Mouse (Mus musculus): ENCODE data around the gene Sik2. TPM values are rescaled to one million over a fixed set of nuclear protein-coding genes. Genes with fewer than 3 reads are reported as not detected.

Gene Sik2
- total RNA-seq, 2 experiments from 2014 or later, result 45.9 to 57.5 TPM

DNA sequence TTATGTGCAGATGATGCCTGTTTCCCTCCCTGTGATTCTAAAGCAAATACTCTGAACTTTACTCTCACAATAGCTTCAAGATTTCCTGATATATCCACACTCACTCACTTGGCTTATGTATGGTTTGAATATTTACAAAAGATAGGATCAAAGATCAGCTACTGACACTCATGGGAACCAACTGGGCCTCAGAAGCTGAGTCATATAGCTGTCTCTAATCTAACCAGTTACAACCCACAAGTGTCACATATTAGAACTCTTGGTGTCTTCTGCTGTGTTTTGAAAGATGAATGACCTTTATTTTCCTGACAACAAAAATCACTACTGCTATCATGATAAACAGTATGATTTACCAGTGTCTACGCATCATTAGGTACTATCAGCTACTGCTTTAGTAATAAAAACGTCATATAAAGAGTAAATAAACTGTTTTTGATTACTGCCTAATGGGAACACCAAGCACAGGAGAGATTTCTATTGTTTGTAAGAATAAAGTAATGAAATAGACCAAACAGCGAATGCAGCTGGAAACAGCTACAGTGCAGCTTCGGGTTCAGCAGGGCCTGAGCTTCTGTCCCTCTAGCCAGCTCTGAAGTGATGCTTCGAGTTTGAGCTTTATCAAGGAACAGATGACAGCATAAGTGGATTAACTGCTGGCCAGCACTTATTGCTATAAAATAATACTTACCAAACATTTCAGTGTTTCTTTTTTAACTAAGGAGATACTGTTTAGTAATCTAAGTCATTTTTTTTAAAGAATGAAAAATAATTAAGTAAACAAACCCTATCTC lies 86.3 kb downstream of the Sik2 start:
- DNase-seq (ENCODE audit: low spot score in 2 of 2), result no peak
- intact Hi-C loops (cut with DNase I), result no loop called here

DNA sequence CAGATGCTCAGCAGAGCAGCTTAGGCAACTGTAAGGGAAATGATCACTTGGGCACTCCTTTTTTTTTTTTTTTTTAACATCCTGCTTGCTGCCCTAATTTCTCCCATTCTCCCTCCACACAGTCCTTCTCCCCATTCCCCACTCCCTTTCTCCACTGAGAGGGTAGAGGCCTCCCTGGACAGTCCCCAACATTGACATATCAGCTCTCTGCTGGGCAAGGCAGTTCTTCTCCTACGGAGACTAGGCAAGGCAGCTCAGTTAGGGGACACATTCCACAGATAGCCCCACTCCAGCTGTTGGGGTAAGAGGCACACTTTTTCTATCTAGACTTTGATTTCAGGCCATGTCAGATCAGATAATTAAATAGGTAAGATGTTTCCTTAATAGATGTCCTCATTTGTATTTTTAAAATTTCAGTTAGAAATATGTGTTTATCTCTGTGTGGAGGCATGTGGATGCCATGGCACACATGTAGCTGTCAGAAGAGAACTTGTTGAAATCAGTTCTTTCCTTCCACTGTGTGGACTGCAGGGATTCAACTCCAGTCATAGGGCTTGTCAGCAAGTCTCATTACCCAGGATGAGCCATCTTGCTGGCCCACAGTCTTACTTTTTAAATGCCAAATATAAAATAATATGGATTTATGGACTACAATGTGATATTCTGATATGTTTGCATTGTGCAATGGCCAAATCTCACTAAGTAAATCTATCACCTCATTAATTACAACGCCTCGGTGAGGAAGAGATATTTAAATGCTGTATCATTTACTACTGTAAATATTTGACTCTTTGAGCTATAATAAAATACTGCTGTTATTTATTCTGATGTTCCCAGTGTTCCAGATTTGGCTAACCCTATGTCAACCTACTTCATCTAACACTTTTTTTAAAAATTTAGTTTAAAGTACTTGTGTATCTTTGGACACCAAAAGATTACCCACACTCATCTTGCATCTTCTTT lies 87.7 kb downstream of the Sik2 start:
- no peak for DNase-seq (ENCODE audit: low spot score in 2 of 2)
- intact Hi-C loops (cut with DNase I), result no loop called here

DNA sequence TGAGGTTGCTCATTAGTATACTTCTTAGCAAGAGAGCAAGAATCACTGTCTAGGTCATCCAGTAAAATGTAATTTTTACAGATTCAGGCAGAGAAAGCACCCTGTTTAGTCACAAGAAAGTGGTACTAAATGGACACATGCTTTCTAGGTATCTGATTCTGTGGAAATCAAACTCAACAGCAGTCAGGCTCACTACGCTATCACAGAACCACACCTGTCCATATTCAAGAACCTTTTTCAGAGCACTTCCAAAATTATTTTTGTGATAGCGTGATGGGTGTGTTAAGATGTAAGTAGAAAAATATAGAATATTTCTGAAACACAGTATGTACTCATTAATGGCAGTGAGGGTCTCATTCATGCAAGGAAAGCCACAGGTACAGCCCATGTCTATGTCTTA lies 89.3 kb downstream of the Sik2 start:
- no peak for DNase-seq (ENCODE audit: low spot score in 2 of 2)
- intact Hi-C loops (cut with DNase I), result no loop called here

DNA sequence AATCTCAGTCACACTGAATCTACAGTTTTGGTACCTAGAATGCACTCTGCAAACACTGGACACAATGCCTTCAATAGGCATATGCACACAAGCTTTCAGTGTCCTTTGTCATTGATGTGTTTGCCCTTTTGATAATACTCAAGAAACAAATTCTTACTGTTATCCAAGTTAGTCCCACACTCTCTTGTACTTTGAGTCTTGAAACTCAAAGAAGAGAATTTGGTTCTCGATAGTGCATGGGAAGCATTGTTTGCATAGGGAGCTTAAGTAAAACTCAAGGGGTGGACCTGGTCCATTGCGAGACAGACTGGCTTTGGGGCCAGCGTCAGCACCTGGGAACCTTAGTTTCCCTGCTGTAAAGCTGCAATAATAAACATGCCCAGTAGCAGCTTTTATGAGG lies 90.7 kb downstream of the Sik2 start:
- no peak for DNase-seq (ENCODE audit: low spot score in 2 of 2)
- intact Hi-C loops (cut with DNase I), result no loop called here

DNA sequence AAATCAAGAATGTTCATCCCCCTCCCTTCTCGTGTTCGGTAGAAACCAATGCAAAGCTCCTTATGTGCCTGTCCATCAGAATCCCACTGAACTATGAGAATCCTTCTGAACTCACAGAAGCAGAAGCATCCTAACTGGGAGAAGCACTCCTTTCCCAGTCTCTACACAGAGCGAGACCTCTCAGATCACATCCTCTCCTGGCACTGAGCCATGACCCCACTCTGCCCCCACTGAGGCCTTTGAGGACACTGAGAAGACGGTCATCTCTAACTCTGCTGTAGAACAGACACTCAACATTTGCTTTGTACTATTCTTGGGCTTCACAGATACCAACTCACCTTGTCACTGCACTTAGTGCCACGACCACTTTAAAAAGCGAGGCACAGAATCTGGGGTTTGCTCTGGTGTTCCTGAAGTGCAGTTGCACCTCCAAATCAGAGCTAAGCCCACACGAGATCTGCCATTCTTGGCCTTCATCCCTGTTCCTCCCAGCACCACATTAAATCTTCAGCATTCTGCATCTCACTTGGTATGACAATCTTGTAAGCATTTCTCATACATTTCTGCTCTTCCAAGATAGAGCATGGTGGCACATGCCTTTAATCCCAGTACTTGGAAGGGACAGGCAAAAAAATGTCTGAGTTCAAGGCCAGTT lies 96.9 kb downstream of the Sik2 start:
- no peak for DNase-seq (ENCODE audit: low spot score in 2 of 2)
- intact Hi-C loops (cut with DNase I), result no loop called here

DNA sequence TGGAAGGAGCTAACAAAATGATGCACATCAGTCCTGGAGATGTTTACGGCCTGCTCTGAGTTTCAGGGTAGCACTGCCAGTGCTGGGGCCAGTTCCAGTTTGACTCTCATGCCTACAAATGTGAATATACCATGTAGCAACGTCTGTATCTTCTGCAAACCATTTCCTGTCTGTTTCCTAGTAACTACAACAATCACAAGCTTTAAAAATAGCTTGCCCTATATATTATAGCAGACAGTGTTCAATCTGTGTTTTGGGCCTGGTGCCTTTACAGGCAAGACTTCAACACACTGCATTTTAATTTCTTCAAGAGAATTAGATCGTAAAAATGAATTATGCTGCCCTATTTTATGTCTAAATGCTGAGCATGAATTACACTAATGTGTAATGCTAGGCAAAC lies 103.6 kb downstream of the Sik2 start:
- DNase-seq (ENCODE audit: low spot score in 2 of 2), result no peak
- intact Hi-C loops (cut with DNase I), result no loop called here

DNA sequence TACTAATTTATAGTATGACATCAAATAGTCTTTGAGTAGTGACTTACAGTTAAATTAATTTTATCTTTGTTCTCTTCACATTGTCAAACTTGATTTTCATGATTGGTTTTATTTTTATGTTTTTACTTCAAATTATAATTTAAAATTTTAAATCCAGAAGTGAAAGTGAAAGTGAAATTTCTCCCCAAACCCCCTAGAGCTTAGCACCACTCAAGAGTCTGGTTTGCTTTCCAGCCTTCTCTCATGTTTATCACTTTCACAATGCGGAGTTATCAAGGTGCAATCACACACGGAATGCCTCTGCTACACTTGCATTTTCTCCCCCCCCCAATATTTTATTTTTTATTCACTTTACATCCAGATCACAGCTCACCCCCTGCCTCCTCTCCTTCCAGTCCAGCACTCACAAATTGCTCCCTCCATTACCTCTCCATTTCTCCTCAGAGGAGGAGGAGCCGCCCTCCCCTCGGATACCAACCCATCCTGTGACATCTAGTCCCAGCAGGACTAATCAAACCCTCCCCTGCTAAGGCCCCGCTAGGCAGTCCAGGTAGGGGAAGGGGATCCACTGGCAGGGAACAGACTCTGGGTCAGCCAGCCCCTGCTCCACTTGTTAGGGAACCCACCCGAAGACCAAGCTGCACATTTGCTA lies 104.6 kb downstream of the Sik2 start:
- intact Hi-C loops (cut with DNase I), result no loop called here
- no peak for DNase-seq (ENCODE audit: low spot score in 2 of 2)

DNA sequence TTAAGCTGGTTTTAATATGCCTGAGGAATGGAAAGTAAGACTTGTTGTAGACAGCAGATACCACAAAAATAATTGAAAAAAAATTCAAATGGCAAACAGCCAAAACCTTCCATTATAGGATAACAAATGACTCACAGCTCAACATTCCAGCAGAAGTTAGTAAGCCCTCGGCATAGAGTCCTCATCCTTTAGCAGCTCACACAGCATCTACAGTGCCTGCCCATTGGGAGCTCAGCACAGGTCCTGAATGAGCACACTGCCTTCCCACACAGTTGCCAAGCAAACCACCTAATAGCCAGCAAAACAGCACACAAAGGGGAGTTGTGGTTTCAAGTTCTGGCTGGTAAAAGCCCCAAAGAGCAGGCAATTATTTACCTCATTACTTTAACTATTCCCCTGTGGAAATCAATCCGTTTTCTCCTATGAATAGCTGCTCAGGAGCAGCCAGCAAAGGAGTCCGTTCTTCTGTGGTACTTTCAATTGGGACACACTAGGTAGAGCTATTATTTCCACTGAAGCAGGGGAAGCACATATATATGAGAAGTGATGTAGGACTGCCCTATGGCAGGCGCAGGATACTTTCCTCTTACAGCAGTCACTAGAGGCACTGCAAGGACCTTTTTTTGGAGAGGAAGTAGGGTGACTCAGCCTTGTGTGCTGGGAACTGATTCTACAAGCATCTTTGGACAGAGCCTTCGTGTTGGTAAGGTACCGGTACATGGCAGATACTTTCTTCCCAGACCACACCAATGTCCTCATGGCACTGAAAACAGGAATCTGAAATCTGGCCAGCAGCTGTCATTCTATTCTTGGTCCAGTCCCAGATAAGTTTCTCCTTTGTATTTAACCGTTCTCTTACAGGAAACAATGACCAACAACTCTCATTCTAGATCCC lies 108.6 kb downstream of the Sik2 start:
- intact Hi-C loops (cut with DNase I), result no loop called here
- DNase-seq (ENCODE audit: low spot score in 2 of 2), result no peak

DNA sequence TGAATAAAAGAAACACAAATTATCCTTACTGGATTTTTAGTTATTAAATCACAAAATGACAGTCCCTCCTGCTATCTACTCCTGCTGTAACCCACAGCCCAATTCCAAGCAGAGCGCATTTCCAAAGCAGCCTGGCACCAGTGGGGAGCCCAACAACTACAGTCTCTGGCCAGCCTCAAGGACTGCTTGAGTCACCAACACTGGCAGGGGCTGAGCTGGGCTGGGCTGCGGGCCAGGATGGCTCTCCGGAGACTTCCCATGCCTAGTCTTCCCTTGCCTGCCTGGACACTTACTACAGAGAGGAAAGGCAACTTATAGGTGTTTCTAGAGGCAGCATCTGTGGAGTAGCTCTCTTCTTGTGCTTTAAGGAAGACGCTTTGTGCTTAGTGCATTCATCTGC lies 115.2 kb downstream of the Sik2 start:
- intact Hi-C loops (cut with DNase I), result no loop called here
- DNase-seq (ENCODE audit: low spot score in 2 of 2), result peak; percentile 52 to 54

DNA sequence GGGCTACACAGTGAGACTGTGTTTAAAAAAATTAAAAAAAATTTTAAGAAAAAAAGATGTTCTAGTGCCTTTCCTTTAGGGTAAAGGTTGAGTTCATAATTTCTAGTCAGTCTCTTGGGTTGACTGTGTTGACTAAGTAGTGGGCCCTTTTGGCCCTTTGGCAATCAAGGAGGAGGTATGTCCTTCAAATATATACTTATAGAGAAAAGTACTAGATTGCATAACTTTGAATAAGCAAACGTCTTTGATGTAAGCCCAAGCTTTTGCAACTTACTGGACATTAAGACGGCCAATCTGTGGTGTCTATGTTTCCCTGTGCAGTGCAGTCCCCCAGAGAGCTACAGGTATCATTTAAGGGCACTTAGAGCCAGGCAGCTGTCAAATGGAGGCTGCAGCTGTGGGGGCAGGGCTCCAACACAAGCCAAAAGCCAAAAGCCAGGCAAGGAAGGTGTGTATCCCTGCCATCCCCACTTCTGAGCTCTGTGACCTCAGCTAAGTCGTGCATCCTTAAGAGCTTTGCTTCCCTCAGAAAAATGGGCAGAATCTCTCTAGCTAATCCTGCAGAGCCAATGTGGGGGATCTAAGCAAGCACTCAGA lies 118.3 kb downstream of the Sik2 start:
- no peak for DNase-seq (ENCODE audit: low spot score in 2 of 2)
- intact Hi-C loops (cut with DNase I), result no loop called here

DNA sequence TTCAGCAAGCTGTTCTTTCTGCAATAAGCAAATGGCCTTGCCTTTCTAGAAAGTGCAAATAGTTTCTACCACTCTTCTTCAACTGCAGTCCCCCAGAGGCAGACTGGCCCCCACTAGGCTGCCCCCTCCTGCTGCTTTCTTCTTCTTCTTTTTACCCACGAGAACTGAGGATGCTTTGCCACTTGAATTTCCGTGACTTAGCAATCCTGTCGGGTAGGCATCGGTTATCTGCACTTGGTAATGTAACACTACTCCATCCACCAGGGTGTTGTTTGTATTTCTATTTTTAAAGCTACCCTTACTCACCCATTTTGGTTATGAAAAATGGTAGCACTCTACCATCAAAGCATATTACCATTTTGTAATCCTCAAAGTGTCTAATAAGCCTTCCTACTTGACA lies 118.9 kb downstream of the Sik2 start:
- intact Hi-C loops (cut with DNase I), result no loop called here
- no peak for DNase-seq (ENCODE audit: low spot score in 2 of 2)

DNA sequence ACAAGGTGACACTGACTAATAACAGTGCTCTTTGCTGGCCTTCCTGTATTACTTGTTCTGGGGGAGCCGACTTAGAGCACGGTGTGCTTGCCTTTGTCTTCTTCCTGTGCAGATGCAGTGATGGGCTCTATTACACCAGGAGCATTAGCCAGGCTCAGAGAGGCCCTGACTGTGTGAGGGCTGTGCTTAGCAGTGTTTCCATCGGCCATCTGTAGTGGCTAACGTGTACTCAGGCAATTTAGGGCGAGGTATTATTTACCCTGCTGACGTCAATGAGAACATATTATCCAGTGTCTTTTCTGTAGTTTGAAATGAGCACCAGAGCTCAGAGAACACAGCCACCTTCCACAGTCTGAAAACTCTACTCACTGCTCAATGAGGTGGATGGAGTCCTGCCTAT lies 119.7 kb downstream of the Sik2 start:
- intact Hi-C loops (cut with DNase I), result no loop called here
- DNase-seq (ENCODE audit: low spot score in 2 of 2), result no peak

DNA sequence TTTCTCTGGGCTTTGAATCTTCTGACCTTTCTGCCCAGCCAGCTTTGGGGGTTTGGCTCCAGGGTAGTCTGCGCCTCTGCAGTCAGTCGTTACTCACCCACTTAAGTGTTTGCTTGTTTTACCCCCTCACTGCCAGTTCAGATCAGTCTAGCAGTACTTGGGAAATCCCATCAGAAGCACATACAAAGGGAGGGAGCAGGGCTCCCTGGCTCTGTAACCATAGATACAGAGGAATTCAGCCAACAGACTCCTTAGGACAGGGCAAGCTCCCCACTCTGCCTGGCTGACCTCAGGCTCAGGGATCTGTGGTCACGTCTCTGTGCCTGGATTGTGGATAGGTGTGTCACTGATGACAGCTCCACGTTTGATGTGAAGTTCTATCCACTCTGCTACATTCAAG lies 121.5 kb downstream of the Sik2 start:
- intact Hi-C loops (cut with DNase I), result no loop called here
- DNase-seq (ENCODE audit: low spot score in 2 of 2), result no peak

DNA sequence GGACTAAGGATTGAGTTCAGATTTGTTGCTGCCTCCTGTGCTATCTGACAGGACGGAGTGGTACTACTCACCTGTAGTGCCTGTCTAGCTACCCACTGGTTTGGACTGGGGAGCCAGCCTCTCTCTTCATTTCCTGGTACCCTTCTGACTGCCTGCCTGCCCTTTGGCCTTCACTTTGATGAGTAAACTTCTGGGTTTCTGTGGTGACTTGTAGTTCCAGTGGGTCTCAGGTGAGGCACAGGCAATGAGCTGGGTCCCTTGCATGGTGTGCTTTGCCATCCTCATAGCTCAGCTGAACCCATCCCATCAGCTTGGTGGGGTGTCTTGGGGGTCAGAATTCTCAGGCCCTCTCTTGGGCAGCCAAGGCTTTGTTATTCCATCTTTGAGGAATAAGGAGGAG lies 122.0 kb downstream of the Sik2 start:
- intact Hi-C loops (cut with DNase I), result no loop called here
- DNase-seq (ENCODE audit: low spot score in 2 of 2), result no peak

DNA sequence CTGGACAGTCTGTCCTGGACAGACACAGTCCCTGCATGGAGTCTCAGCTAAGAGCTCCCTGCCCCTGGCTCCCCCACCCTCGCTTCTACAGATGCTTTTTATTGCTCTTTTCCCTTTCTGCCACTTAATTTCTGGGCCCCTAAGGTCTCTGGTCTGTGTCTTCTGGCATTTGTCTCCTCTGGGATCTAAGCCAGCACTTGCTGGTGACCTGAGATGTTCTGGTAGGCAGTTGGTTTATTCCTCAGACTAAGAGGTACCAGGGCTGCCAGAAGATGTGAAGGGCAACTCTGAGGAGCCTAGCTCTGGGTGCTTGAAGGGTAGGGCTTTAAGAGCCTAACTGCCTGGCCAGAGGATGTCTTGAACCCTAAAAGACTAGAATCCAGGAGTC lies 123.3 kb downstream of the Sik2 start:
- intact Hi-C loops (cut with DNase I), result no loop called here
- DNase-seq (ENCODE audit: low spot score in 2 of 2), result no peak

DNA sequence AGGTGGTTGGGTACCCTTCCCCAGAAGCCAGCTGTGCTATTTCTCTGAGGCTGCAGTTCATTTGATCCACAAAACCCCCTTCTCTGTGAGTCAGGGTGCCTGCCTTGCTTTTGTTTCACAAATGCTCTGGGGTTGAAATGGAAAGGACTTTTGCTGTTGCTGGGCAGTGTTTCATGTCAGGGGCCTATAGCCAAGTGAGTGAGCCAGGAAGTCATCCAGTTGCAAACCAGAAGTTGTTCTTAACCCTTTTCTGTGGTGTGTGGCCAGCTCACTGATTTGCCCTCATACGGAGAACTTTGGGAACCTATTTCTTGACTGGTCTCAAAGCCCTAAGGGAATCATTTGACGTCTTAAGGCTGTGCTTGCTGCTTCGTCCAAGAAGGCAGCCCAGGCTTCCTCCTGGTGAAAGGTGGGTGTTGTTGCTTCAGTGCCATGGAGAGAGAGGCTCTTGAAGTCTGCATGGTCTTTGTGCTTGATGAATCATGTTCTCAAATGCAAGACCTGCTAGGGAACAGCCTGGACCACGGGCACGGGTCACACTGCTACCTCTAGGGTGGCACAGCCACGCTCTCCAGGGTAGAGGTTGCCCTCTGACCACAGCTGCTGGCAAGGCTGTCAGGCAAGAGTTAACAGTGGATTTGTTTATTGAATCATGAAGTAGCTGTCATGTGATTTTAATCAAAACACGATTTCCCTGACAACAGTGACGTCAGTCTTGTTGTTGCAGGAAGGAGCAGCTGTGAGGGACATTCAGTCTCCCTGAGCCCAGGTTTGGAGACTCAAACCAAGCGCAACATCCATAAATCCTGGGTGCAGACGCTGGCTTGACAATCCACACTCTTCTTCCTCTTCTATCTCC lies 123.9 kb downstream of the Sik2 start:
- intact Hi-C loops (cut with DNase I), result no loop called here

DNA sequence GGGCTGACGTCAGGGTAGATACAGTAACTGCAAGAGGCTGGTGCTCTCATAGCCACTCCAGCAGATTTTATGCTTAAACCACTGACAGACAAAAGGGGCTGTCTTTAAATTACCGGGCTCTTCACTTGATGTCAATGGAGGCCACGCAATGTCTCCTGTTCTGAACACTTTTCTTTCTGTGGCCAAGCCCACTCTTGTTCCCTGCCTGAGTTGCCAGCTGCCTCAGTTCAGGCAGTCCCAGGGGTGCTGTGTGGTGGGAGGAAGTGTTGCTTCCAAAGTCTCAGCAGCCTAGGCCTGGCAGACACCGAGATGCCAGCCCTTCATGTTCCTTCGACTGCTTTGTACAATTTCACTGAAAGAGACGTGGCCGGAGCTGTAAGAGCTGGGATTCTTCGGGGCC lies 124.8 kb downstream of the Sik2 start:
- peak; percentile 45 to 62 for DNase-seq (ENCODE audit: low spot score in 2 of 2)
- intact Hi-C loops (cut with DNase I), result no loop called here

More for the DNA sequence above, 123.9 kb downstream of the Sik2 start:
- peak; percentile 24 to 35 for DNase-seq (ENCODE audit: low spot score in 2 of 2)

DNA sequence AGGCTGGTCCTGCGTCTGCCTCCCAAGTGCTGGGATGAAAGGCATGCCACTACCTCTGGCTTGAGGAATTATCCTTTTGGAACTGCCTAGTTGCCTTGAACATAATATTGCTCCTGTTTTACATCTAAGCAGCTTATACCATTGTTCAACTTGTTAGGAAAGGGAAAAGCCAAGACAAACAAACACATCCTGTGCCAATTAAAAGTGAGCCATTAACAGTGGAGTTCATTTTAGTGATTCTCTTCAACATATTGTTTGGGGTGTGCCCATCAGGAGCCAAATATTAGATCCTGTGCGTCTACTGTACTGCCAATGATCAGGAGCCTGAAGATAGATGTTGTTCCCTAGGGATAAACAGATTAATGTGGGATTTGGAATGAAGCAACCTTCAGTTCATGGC lies 126.7 kb downstream of the Sik2 start:
- no peak for DNase-seq (ENCODE audit: low spot score in 2 of 2)
- intact Hi-C loops (cut with DNase I), result no loop called here
